Mouse (Mus musculus) heart, postnatal 0 days (tissue): ENCODE measurements around the gene Tbc1d1.

ENCODE experiments used
- CTCF ChIP-seq: IDR thresholded peaks from 2 replicates; pipeline ENCODE4 v1.5.1; 2016; ENCODE audit warnings: antibody characterized with exemption, control low read depth, low read depth
- EP300 ChIP-seq: IDR thresholded peaks from 2 replicates; pipeline ENCODE4 v1.6.1; 2016; ENCODE audit warnings: antibody characterized with exemption, low read depth

- no peak for TF ChIP-seq CTCF
- TF ChIP-seq EP300: no peak
These were observed 56.1 kb downstream of the Tbc1d1 start for GRCm38 (mm10) chr5:64212206-64212605.
